ENCODE assay signal across 28 mouse cellular contexts in the genomic region with DNA sequence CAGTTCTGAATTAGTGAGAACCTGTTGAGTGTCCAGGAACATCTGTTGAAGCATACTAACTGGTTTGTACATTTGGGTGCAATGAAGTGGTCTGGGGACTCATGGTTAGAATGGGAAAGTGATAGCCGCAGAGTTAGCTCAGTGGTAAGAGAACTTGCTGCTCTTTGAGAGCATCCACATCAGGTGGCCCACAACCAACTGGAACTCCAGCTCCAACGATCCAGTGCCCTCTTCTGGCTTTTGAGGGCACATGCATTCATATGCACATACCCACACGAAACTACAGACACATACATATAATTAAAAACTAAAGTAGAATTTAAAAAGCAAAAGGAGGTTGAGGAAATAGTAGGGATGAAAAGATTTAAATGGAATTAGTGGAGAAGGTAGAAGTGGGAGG. TPM values are rescaled to one million over a fixed set of nuclear protein-coding genes. Genes with fewer than 3 reads are reported as not detected.
DNase-seq lines count a peak whose midpoint lies in the region; ATAC-seq and TF ChIP-seq lines count a peak whose summit lies in the region.
"Had no signal": no experiment of that assay in that cellular context is flagged by ENCODE, and none has a peak within 500 bp of the region (broad histone marks: within the 10 kb centered on the region; RNA-seq: fewer than 3 reads in every experiment).

No protein-coding gene starts in this region.

- TF ChIP-seq RAD21 in CH12.LX (IDR thresholded peaks at IDR 0.05; ENCODE audit: low read depth, low read length), result peak; percentile 35

- intact Hi-C loops in gastrocnemius, adult 2 months (cut with DNase I), result loop anchor here (5.0 to 10.0 kb wide), 4 partner anchors 57 to 185 kb away; no protein-coding TSS in a partner anchor

- H3K9me3 ChIP-seq in kidney, postnatal 0 days (replicated peaks; ENCODE audit: low read length), result no peaks in the 10 kb centered on the region
- H3K9me3 ChIP-seq in CH12.LX (replicated peaks; ENCODE audit: low read length), result peaks cover 13% of the 10 kb centered on the region
- H3K9me3 ChIP-seq in stomach, postnatal 0 days (ENCODE audit: control insufficient read depth, low read length), result no peaks in the 10 kb centered on the region
- H3K9me3 ChIP-seq: embryonic facial prominence, embryonic 10.5 days; embryonic facial prominence, embryonic 15.5 days; forebrain, embryonic 13.5 days; hindbrain, embryonic 10.5 days; hindbrain, embryonic 15.5 days; limb, embryonic 13.5 days; liver, embryonic 13.5 days had no signal

- TF ChIP-seq POLR2A in CH12.LX (IDR thresholded peaks at IDR 0.05; ENCODE audit: low read depth, low read length), result no peak

- no peak for DNase-seq in gastrocnemius, adult 2 months
- DNase-seq in gastrocnemius, postnatal 10 days, result no peak
- DNase-seq in kidney, postnatal 0 days (ENCODE audit: low spot score), result no peak
- DNase-seq in kidney, postnatal 10 days, result no peak
- DNase-seq in CH12.LX (ENCODE audit: extremely low read depth), result no peak
- no peak for DNase-seq in stomach, postnatal 0 days (ENCODE audit: low spot score)
- DNase-seq: adrenal gland, postnatal 10 days; cerebellum, adult 11-12 months; cerebellum, adult 9-11 months; gastrocnemius, postnatal 25 days; heart, adult 18-20 months; heart, postnatal 14 days; kidney, adult 8-10 months; kidney, postnatal 25 days; liver, embryonic 13.5 days; lung, embryonic 14.5 days; lung, postnatal 14 days; midbrain, embryonic 14.5 days; retina, postnatal 1 day; right cerebral cortex, postnatal 14 days had no signal

- dilution Hi-C loops in CH12.LX (cut with MboI; ENCODE audit: extremely low pct_ligation_motif_present, extremely low pct_unique_long_range_greater_than_20kb, low sequenced_read_pairs), result no loop called here

- ATAC-seq in kidney, postnatal 0 days (replicated peaks; ENCODE audit: low FRiP score, low read depth), result no peak
- no peak for ATAC-seq in stomach, postnatal 0 days (ENCODE audit: low FRiP score, low TSS enrichment)
- ATAC-seq in erythroid progenitor cell, adult 5-6 weeks (replicated peaks; ENCODE audit: low FRiP score, poor library complexity, severe bottlenecking), result no peak
- ATAC-seq: forebrain, embryonic 13.5 days; inflammation-experienced regulatory T-cells, adult 6 months had no signal

- no peak overlapping the region for H3K9ac ChIP-seq in kidney, postnatal 0 days (ENCODE audit: low read depth, low read length)
- H3K9ac ChIP-seq in CH12.LX (ENCODE audit: insufficient read depth, low read depth), result no peak overlapping the region
- H3K9ac ChIP-seq in stomach, postnatal 0 days (ENCODE audit: low read length), result no peak overlapping the region
- H3K9ac ChIP-seq: embryonic facial prominence, embryonic 15.5 days; forebrain, embryonic 13.5 days; hindbrain, embryonic 15.5 days; limb, embryonic 13.5 days; liver, embryonic 13.5 days; lung, embryonic 14.5 days had no signal

- no peaks in the 10 kb centered on the region for H3K36me3 ChIP-seq in kidney, postnatal 0 days (ENCODE audit: insufficient read depth, low read length)
- H3K36me3 ChIP-seq in CH12.LX (replicated peaks in 1 of 2; ENCODE audit: control insufficient read depth in 1 of 2, insufficient read depth in 1 of 2, low read length in 1 of 2), result no peaks in the 10 kb centered on the region
- no peaks in the 10 kb centered on the region for H3K36me3 ChIP-seq in stomach, postnatal 0 days (ENCODE audit: control insufficient read depth, insufficient read depth, low read length)
- H3K36me3 ChIP-seq: embryonic facial prominence, embryonic 10.5 days; embryonic facial prominence, embryonic 15.5 days; hindbrain, embryonic 10.5 days; hindbrain, embryonic 15.5 days; limb, embryonic 13.5 days; liver, embryonic 13.5 days had no signal

- WGBS in kidney, postnatal 0 days, result 96% methylated on average over 3 of the region's 3 CpGs
- WGBS in stomach, postnatal 0 days, result 93% methylated on average over 3 of the region's 3 CpGs

- no peak for TF ChIP-seq EP300 in CH12.LX (IDR thresholded peaks at IDR 0.05; ENCODE audit: low read length)
- TF ChIP-seq EP300 in stomach, postnatal 0 days (optimal IDR thresholded peaks at IDR 0.05), result no peak

- H3K4me2 ChIP-seq in kidney, postnatal 0 days (ENCODE audit: low read length), result no peak overlapping the region
- H3K4me2 ChIP-seq in CH12.LX (ENCODE audit: insufficient read depth, low read depth, poor library complexity, severe bottlenecking), result no peak overlapping the region
- H3K4me2 ChIP-seq in stomach, postnatal 0 days (replicated peaks; ENCODE audit: low read depth), result no peak overlapping the region
- H3K4me2 ChIP-seq: embryonic facial prominence, embryonic 15.5 days; forebrain, embryonic 13.5 days; hindbrain, embryonic 15.5 days; limb, embryonic 13.5 days; liver, embryonic 13.5 days; lung, embryonic 14.5 days had no signal

- no peak overlapping the region for H3K4me3 ChIP-seq in gastrocnemius, adult 2 months
- no peak overlapping the region for H3K4me3 ChIP-seq in kidney, postnatal 0 days (replicated peaks; ENCODE audit: low read depth, low read length)
- no peak overlapping the region for H3K4me3 ChIP-seq in CH12.LX (replicated peaks in 1 of 3; ENCODE audit: low read depth in 2 of 3, low read length in 2 of 3, poor library complexity in 1 of 3)
- no peak overlapping the region for H3K4me3 ChIP-seq in stomach, postnatal 0 days (ENCODE audit: low read depth, low read length)
- H3K4me3 ChIP-seq: embryonic facial prominence, embryonic 10.5 days; embryonic facial prominence, embryonic 15.5 days; forebrain, embryonic 13.5 days; hindbrain, embryonic 10.5 days; hindbrain, embryonic 15.5 days; limb, embryonic 13.5 days; liver, embryonic 13.5 days had no signal

- in situ Hi-C loops in CH12.LX (cut with MboI; ENCODE audit: low pct_ligation_motif_present, low pct_unique_long_range_greater_than_20kb, low sequenced_read_pairs), result loop anchor here (10.0 to 25.0 kb wide), 3 partner anchors 115 to 352 kb away; no protein-coding TSS in a partner anchor

- no peaks in the 10 kb centered on the region for H3K79me2 ChIP-seq in CH12.LX (replicated peaks; ENCODE audit: control insufficient read depth, extremely low read depth, insufficient read depth, poor library complexity, severe bottlenecking)

- TF ChIP-seq CTCF in gastrocnemius, adult 2 months (IDR thresholded peaks at IDR 0.05), result peak; percentile 20; the same call in 1 of the 2 replicates
- 0 out of 2 replicates have a peak, but pooled peaks have one; percentile 7 for TF ChIP-seq CTCF in kidney, postnatal 0 days (IDR thresholded peaks at IDR 0.05; ENCODE audit: low read depth)
- peak in 1 of 2 experiments; percentile 17; a peak in 1 of 4 replicates for TF ChIP-seq CTCF in CH12.LX (conservative IDR thresholded peaks at IDR 0.05 in 1 of 2, IDR thresholded peaks at IDR 0.05 in 1 of 2; ENCODE audit: low read depth in 2 of 2, low read length in 2 of 2)
- 0 out of 2 replicates have a peak, but pooled peaks have one; percentile 4 for TF ChIP-seq CTCF in stomach, postnatal 0 days (IDR thresholded peaks at IDR 0.05; ENCODE audit: low read depth)

- no peak overlapping the region for H3K27ac ChIP-seq in gastrocnemius, adult 2 months
- H3K27ac ChIP-seq in kidney, postnatal 0 days, result no peak overlapping the region
- H3K27ac ChIP-seq in CH12.LX (ENCODE audit: insufficient read depth, low read depth), result no peak overlapping the region
- H3K27ac ChIP-seq in stomach, postnatal 0 days (replicated peaks), result no peak overlapping the region
- H3K27ac ChIP-seq: embryonic facial prominence, embryonic 10.5 days; embryonic facial prominence, embryonic 15.5 days; forebrain, embryonic 13.5 days; hindbrain, embryonic 10.5 days; hindbrain, embryonic 15.5 days; limb, embryonic 13.5 days; liver, embryonic 13.5 days had no signal

- H3K4me1 ChIP-seq in kidney, postnatal 0 days (replicated peaks; ENCODE audit: insufficient read depth, low read length), result no peaks in the 10 kb centered on the region
- H3K4me1 ChIP-seq in CH12.LX (ENCODE audit: control insufficient read depth in 1 of 2, insufficient read depth in 2 of 2), result peaks cover 2 to 43% of the 10 kb centered on the region in 2 experiments
- no peaks in the 10 kb centered on the region for H3K4me1 ChIP-seq in stomach, postnatal 0 days (replicated peaks; ENCODE audit: control insufficient read depth, insufficient read depth)
- H3K4me1 ChIP-seq: embryonic facial prominence, embryonic 15.5 days; forebrain, embryonic 13.5 days; hindbrain, embryonic 15.5 days; limb, embryonic 13.5 days; liver, embryonic 13.5 days had no signal

- no peaks in the 10 kb centered on the region for H3K27me3 ChIP-seq in kidney, postnatal 0 days (ENCODE audit: insufficient read depth, low read length)
- no peaks in the 10 kb centered on the region for H3K27me3 ChIP-seq in CH12.LX (replicated peaks)
- H3K27me3 ChIP-seq in stomach, postnatal 0 days (ENCODE audit: control insufficient read depth, insufficient read depth, low read length), result no peaks in the 10 kb centered on the region
- H3K27me3 ChIP-seq: embryonic facial prominence, embryonic 15.5 days; forebrain, embryonic 13.5 days; hindbrain, embryonic 15.5 days; limb, embryonic 13.5 days; liver, embryonic 13.5 days had no signal

TF ChIP-seq in CH12.LX, 34 proteins besides CTCF, POLR2A, EP300 and RAD21 (continues in another document):
- TF ChIP-seq CHD1 (IDR thresholded peaks at IDR 0.05; ENCODE audit: low read depth, low read length) (no peak), ZNF384 (IDR thresholded peaks at IDR 0.05; ENCODE audit: low read depth, low read length) (no peak), HCFC1 (IDR thresholded peaks at IDR 0.05; ENCODE audit: low read depth, low read length) (no peak), RCOR1 (conservative IDR thresholded peaks at IDR 0.05; ENCODE audit: low read depth, low read length) (no peak)

RNA-seq across cellular contexts. Expression of gene Klhl24, which starts 7.7 kb away (rescaled TPM):
- 100 to 1,000 TPM; 178 to 187 TPM for total RNA-seq in gastrocnemius, adult 2 months (2021)
- total RNA-seq in gastrocnemius, postnatal 10 days (2021), result 100 to 1,000 TPM; 189 to 190 TPM
- 38.7 and 39.7 TPM in 2 replicates for polyA plus RNA-seq in kidney, postnatal 0 days (2015; fragmentation: Nextera tagmentation; extraction: Ambion mirVana)
- 8.1 and 19.6 TPM in 2 replicates for total RNA-seq in CH12.LX (2012; rRNA removed)
- total RNA-seq in CH12.LX (2014; rRNA removed), result 31.1 and 33.5 TPM in 2 replicates
- polyA plus RNA-seq in CH12.LX (2012; ENCODE audit: insufficient read length, low read depth), result 14.9 and 15.9 TPM in 2 replicates
- polyA plus RNA-seq in stomach, postnatal 0 days (2015; fragmentation: Nextera tagmentation; extraction: Ambion mirVana), result 11.8 and 13.0 TPM in 2 replicates
- 14.4 and 14.7 TPM in 2 replicates for total RNA-seq in erythroid progenitor cell, adult 5-6 weeks (2015; ENCODE audit: low replicate concordance)
- total RNA-seq in erythroid progenitor cell, adult 5-6 weeks (2017; ENCODE audit: low replicate concordance), result 19.6 and 26.3 TPM in 2 replicates

RNA-seq across cellular contexts. Expression of gene Yeats2, which starts 51.2 kb away (rescaled TPM):
- total RNA-seq in gastrocnemius, adult 2 months (2021), result 1 to 10 TPM; 5.7 to 6.9 TPM
- 10 to 100 TPM; 18.1 to 29.7 TPM for total RNA-seq in gastrocnemius, postnatal 10 days (2021)
- 12.5 and 12.7 TPM in 2 replicates for polyA plus RNA-seq in kidney, postnatal 0 days (2015; fragmentation: Nextera tagmentation; extraction: Ambion mirVana)
- total RNA-seq in CH12.LX (2012; rRNA removed), result 33.2 and 33.5 TPM in 2 replicates
- total RNA-seq in CH12.LX (2014; rRNA removed), result 23.6 and 24.0 TPM in 2 replicates
- 37.1 and 42.6 TPM in 2 replicates for polyA plus RNA-seq in CH12.LX (2012; ENCODE audit: insufficient read length, low read depth)
- polyA plus RNA-seq in stomach, postnatal 0 days (2015; fragmentation: Nextera tagmentation; extraction: Ambion mirVana), result 6.4 and 6.8 TPM in 2 replicates
- 5.9 and 9.0 TPM in 2 replicates for total RNA-seq in erythroid progenitor cell, adult 5-6 weeks (2015; ENCODE audit: low replicate concordance)
- total RNA-seq in erythroid progenitor cell, adult 5-6 weeks (2017; ENCODE audit: low replicate concordance), result 4.7 and 18.7 TPM in 2 replicates

Comparison
In these comparisons a context has a peak if more than half of its experiments do, and no peak if none do; other contexts are left out.
1. RNA of gene Klhl24, which starts 7.7 kb away (total RNA-seq): 189 to 190 TPM in gastrocnemius, postnatal 10 days and 178 to 187 TPM in gastrocnemius, adult 2 months; 8.1 to 33.5 TPM in CH12.LX and 14.4 to 26.3 TPM in erythroid progenitor cell, adult 5-6 weeks; every median in the first group is over 4 times any median in the second.